Mouse (Mus musculus) naive thymus-derived CD4-positive, alpha-beta T cell, adult 2 months (primary cell): ENCODE data around the gene Gm815.

Experiments used
- DNase-seq: peaks from one replicate; pipeline ENCODE4 v3.0.0-alpha.2; 2011; ENCODE audit warnings: low read depth

Gene Gm815

GRCm38 (mm10) chr19:26885616-26886015, at the start of gene Gm815:
Gene Gm815 (plus strand): TSS chr19:26885881.
- DNase-seq = no peak

- DNase-seq = no peak
Observed at GRCm38 (mm10) chr19:26837626-26838025, 48.1 kb upstream of the Gm815 start.

- DNase-seq = no peak
Observed at GRCm38 (mm10) chr19:26843896-26844295, 41.8 kb upstream of the Gm815 start.

- no peak for DNase-seq
Observed at GRCm38 (mm10) chr19:26844813-26845212, 40.9 kb upstream of the Gm815 start.

- peak; percentile 95 for DNase-seq
Observed at GRCm38 (mm10) chr19:26845276-26846016, 40.2 kb upstream of the Gm815 start.

GRCm38 (mm10) chr19:26846017-26846285, 39.7 kb upstream of the Gm815 start:
- no peak for DNase-seq

- no peak for DNase-seq
Observed at GRCm38 (mm10) chr19:26851017-26851782, 34.5 kb upstream of the Gm815 start.

- DNase-seq = no peak
Observed at GRCm38 (mm10) chr19:26852325-26852900, 33.3 kb upstream of the Gm815 start.

- no peak for DNase-seq
Observed at GRCm38 (mm10) chr19:26853701-26854282, 31.9 kb upstream of the Gm815 start.

GRCm38 (mm10) chr19:26854661-26855060, 31.0 kb upstream of the Gm815 start:
- DNase-seq = no peak

- no peak for DNase-seq
Observed at GRCm38 (mm10) chr19:26855152-26855551, 30.5 kb upstream of the Gm815 start.

- DNase-seq = no peak
Observed at GRCm38 (mm10) chr19:26858427-26859194, 27.1 kb upstream of the Gm815 start.

GRCm38 (mm10) chr19:26859195-26859570, 26.5 kb upstream of the Gm815 start:
- no peak for DNase-seq

- no peak for DNase-seq
Observed at GRCm38 (mm10) chr19:26863662-26864061, 22.0 kb upstream of the Gm815 start.

GRCm38 (mm10) chr19:26864975-26865690, 20.5 kb upstream of the Gm815 start:
- no peak for DNase-seq

- no peak for DNase-seq
Observed at GRCm38 (mm10) chr19:26865736-26866135, 19.9 kb upstream of the Gm815 start.

GRCm38 (mm10) chr19:26869591-26869990, 16.1 kb upstream of the Gm815 start:
- no peak for DNase-seq

GRCm38 (mm10) chr19:26870280-26870679, 15.4 kb upstream of the Gm815 start:
- no peak for DNase-seq

GRCm38 (mm10) chr19:26871096-26871495, 14.6 kb upstream of the Gm815 start:
- no peak for DNase-seq

- no peak for DNase-seq
Observed at GRCm38 (mm10) chr19:26872886-26873285, 12.8 kb upstream of the Gm815 start.

GRCm38 (mm10) chr19:26875601-26876000, 10.1 kb upstream of the Gm815 start:
- no peak for DNase-seq
